Mouse (Mus musculus) heart, embryonic 14.5 days (tissue): ENCODE measurements around the gene Frmd7. TPM values are rescaled to one million over a fixed set of nuclear protein-coding genes. Genes with fewer than 3 reads are reported as not detected.
A peak's percentile ranks its signal among the peaks of the same experiment; 100 is the strongest.

Experiments
- ATAC-seq: fragments of 200-750 bp; cut with Nextera tagmentation; 2 replicates; pipeline ENCODE4 v1.8.0; 2017; ENCODE audit warnings: low read depth, moderate TSS enrichment; ENCODE audit not compliant: insufficient number of reproducible peaks, insufficient read depth, low FRiP score
- H3K27ac ChIP-seq, 2 experiments: fragments of 200-500 bp in 1 of 2; fragments of 300-500 bp in 1 of 2; sonication (generic) in 1 of 2; replicated peaks in 1 of 2; 2 replicates each; pipeline ENCODE4 v1.5.1; 2012 to 2014; ENCODE audit warnings: low read depth in 2 of 2, low read length in 2 of 2, control low read depth in 1 of 2, mild to moderate bottlenecking in 1 of 2, mixed read lengths in 1 of 2; ENCODE audit not compliant: control insufficient read depth in 1 of 2, insufficient read depth in 1 of 2
- H3K27me3 ChIP-seq: fragments of 300-500 bp; sonication (generic); 2 replicates; pipeline ENCODE4 v1.6.1; 2014; ENCODE audit warnings: mild to moderate bottlenecking, low read length, control low read depth; ENCODE audit not compliant: control insufficient read depth, insufficient read depth
- H3K36me3 ChIP-seq: fragments of 300-500 bp; sonication (generic); 2 replicates; pipeline ENCODE4 v1.6.1; 2014; ENCODE audit warnings: mild to moderate bottlenecking, control low read depth, low read length, mixed read lengths; ENCODE audit not compliant: control insufficient read depth, insufficient read depth
- H3K4me1 ChIP-seq, 2 experiments: fragments of 200-500 bp in 1 of 2; fragments of 300-500 bp in 1 of 2; sonication (generic) in 1 of 2; 2 replicates each; pipeline ENCODE4 v1.6.1; 2012 to 2014; ENCODE audit warnings: low read length in 2 of 2, control low read depth in 1 of 2, mixed read lengths in 1 of 2; ENCODE audit not compliant: control insufficient read depth in 2 of 2, insufficient read depth in 2 of 2
- H3K4me2 ChIP-seq: fragments of 300-500 bp; sonication (generic); 2 replicates; pipeline ENCODE4 v1.6.1; 2014; ENCODE audit warnings: mild to moderate bottlenecking, low read length
- H3K4me3 ChIP-seq, 2 experiments: fragments of 200-500 bp in 1 of 2; fragments of 300-500 bp in 1 of 2; sonication (generic) in 1 of 2; 2 replicates each; pipeline ENCODE4 v1.5.1; 2012 to 2014; ENCODE audit warnings: low read length in 2 of 2, mild to moderate bottlenecking in 2 of 2, control low read depth in 1 of 2, low read depth in 1 of 2, moderate library complexity in 1 of 2; ENCODE audit not compliant: control insufficient read depth in 1 of 2, insufficient read depth in 1 of 2
- H3K9ac ChIP-seq: fragments of 300-500 bp; sonication (generic); 2 replicates; pipeline ENCODE4 v1.6.1; 2014; ENCODE audit warnings: mild to moderate bottlenecking, low read length
- H3K9me3 ChIP-seq: fragments of 300-500 bp; sonication (generic); 2 replicates; pipeline ENCODE4 v1.6.1; 2016; ENCODE audit warnings: low read length, control low read depth; ENCODE audit not compliant: control insufficient read depth
- WGBS: fragments of 180-500 bp; shearing (Covaris S2); extraction: QIAGEN DNeasy Blood & Tissue Kit; methylation state at CpG from one replicate; pipeline ENCODE4 v1.1.7; 2014; 5-methylcytosine and 5-hydroxymethylcytosine counted together
- polyA plus RNA-seq: library from polyadenylated mRNA; unstranded; fragments of >200 nt; fragmentation: Nextera tagmentation; extraction: Ambion mirVana; gene quantifications from 2 replicates; pipeline ENCODE4 v1.2.1, GENCODE M21; 2014

The Frmd7 gene
- polyA plus RNA-seq, 1 experiment from 2014 or later = not detected

- Histone ChIP-seq H3K27me3 (no peaks in the 10 kb centered on the region), H3K9ac (no peak overlapping the region), H3K36me3 (no peaks in the 10 kb centered on the region), H3K4me3 (no peak overlapping the region), H3K27ac (peak overlapping the region; percentile 50 to 75), H3K9me3 (no peaks in the 10 kb centered on the region), H3K4me1 (peaks cover 4 to 7% of the 10 kb centered on the region in 2 experiments; a peak in 3 of 4 replicates), H3K4me2 (0 out of 2 replicates have a peak overlapping the region, but pooled peaks have one; percentile 18)
- 34% methylated on average over 10 of the region's 10 CpGs for WGBS
- ATAC-seq = no peak
These were observed 25.8 kb upstream of the Frmd7 start for GRCm38 (mm10) chrX:50968157-50968932.

DNA sequence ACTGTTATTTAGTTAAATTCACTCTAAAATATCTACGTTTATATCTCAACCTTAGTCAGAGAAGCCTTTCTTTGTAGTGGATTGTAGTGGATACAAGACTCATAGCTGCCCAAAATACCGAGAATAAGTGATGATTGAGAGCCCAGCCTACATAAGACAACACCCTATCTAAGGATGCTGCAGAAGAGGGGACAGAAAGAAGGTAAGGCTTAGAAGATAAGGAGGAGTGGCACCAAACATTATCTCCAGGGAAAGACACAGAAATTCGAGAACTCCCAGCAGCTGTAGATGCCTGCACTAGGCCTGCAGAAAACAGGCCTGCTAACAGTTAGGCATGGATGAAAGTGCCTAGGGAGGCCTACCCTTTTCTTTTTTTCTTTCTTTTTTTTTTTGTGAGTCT is 22.6 kb upstream of the Frmd7 start:
- no peak overlapping the region for H3K4me3 ChIP-seq
- H3K36me3 ChIP-seq = no peaks in the 10 kb centered on the region
- no peak overlapping the region for H3K9ac ChIP-seq
- H3K4me1 ChIP-seq = peaks cover 4 to 9% of the 10 kb centered on the region in 2 experiments; a peak in 3 of 4 replicates
- ATAC-seq = no peak
- 53% methylated on average over 3 of the region's 3 CpGs for WGBS
- no peaks in the 10 kb centered on the region for H3K9me3 ChIP-seq
- no peak overlapping the region for H3K27ac ChIP-seq
- no peaks in the 10 kb centered on the region for H3K27me3 ChIP-seq
- no peak overlapping the region for H3K4me2 ChIP-seq

DNA sequence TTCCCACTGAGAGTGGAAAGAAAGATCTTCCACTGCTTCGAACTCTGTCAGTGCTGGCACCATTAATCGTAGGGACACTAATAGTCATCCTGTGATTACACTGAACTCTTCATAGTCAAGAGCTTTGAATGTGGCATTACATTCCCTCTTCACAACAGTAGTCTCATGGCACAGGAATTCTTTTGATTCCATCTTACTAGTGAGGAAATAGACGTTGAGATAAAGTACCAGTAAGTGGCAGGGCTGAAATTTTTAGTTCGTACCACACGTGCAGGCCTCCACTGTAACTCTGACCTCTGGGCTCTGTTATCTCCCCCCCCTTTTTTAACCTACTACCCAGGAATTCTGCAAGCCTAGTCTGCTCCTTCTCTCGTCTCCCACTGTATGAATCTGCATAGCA is 20.4 kb upstream of the Frmd7 start:
- peak overlapping the region in 1 of 2 experiments; percentile 8; a peak in 1 of 4 replicates for H3K27ac ChIP-seq

GRCm38 (mm10) chrX:50948633-50949032 is 6.1 kb upstream of the Frmd7 start:
- Histone ChIP-seq H3K27me3 (no peaks in the 10 kb centered on the region), H3K27ac (peak overlapping the region; percentile 33 to 79; a peak in 3 of 4 replicates), H3K9ac (no peak overlapping the region), H3K4me1 (no peaks in the 10 kb centered on the region; a peak in 1 of 4 replicates), H3K36me3 (no peaks in the 10 kb centered on the region), H3K4me3 (no peak overlapping the region), H3K9me3 (no peaks in the 10 kb centered on the region), H3K4me2 (0 out of 2 replicates have a peak overlapping the region, but pooled peaks have one; percentile 11)
- ATAC-seq = no peak
- 22% methylated on average over 2 of the region's 2 CpGs for WGBS

More for the DNA sequence above, 20.4 kb upstream of the Frmd7 start:
- no peaks in the 10 kb centered on the region for H3K27me3 ChIP-seq
- no peak overlapping the region for H3K4me3 ChIP-seq
- no peaks in the 10 kb centered on the region for H3K36me3 ChIP-seq
- no peak overlapping the region for H3K9ac ChIP-seq
- no peaks in the 10 kb centered on the region for H3K9me3 ChIP-seq
- peaks cover 4 to 6% of the 10 kb centered on the region in 2 experiments; a peak in 3 of 4 replicates for H3K4me1 ChIP-seq
- WGBS = 29% methylated on average over 6 of the region's 6 CpGs
- ATAC-seq = no peak
- H3K4me2 ChIP-seq = no peak overlapping the region

DNA sequence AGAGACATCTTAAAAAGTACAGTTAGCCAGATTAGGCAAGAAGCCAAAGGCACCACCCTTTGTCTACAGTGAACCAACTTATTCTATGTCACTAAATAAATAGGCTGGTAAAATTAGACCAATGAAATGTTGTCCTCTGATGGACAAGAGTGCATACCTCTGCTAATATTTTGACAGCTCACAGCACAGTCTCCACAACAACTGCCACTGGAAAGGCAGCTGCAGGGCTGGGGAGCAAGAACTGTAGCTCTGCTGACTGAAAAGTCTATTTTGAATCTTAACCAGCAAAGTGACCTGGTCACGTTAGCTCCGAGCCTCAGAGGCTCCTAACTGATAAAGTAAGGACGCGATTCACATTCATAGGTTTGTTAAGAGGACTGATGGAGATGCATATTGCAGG is 5.6 kb upstream of the Frmd7 start:
- Histone ChIP-seq H3K27me3 (no peaks in the 10 kb centered on the region), H3K4me3 (no peak overlapping the region), H3K9ac (no peak overlapping the region), H3K4me2 (0 out of 2 replicates have a peak overlapping the region, but pooled peaks have one; percentile 11), H3K9me3 (no peaks in the 10 kb centered on the region), H3K4me1 (no peaks in the 10 kb centered on the region; a peak in 1 of 4 replicates), H3K27ac (peak overlapping the region; percentile 33 to 79; a peak in 3 of 4 replicates), H3K36me3 (no peaks in the 10 kb centered on the region)
- ATAC-seq = no peak
- 43% methylated on average over 4 of the region's 4 CpGs for WGBS

DNA sequence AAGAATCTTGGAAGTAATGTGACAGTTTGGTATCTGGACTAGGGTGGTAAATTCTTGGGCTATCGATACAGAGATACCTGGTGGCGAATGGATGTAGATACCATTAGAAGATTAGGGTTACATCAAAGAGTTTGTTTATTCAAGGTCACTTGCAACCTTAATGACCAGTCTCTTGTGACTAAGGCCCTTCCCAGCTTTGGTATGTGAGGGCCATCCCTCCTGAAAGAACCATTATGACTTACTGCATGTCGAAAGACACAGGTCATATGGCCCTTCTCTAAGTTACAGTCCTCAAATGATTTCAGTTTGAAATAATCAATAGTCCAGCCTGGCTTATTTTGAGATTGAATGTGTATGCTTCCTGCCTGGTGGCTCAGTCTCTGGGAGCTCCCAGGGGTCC is 5.4 kb downstream of the Frmd7 start:
- no peaks in the 10 kb centered on the region for H3K27me3 ChIP-seq
- 72% methylated on average over 3 of the region's 3 CpGs for WGBS
- H3K4me3 ChIP-seq = no peak overlapping the region
- no peaks in the 10 kb centered on the region for H3K36me3 ChIP-seq
- no peak for ATAC-seq
- H3K9ac ChIP-seq = no peak overlapping the region
- H3K4me2 ChIP-seq = no peak overlapping the region
- no peak overlapping the region for H3K27ac ChIP-seq
- peaks cover 0 to 3% of the 10 kb centered on the region in 2 experiments; a peak in 2 of 4 replicates for H3K4me1 ChIP-seq
- H3K9me3 ChIP-seq = no peaks in the 10 kb centered on the region

DNA sequence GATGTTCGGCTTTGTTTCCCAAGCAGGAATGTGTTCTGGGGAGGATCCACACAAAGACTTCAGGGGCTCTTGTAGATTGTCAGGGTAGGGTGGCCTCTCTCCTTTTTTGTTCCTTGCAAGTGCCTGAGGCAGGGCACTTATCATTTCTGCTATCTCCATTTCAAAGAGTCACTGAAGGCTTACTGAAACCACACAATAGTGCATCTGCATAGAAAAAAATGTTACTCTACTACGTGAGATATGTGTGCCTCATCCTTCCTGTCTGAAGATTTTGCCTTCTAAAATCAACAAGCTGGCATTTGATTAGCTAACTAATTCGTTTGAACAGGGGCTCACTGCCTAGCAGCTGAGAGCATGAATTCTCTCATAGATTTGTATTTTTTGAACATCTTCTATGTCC is 12.2 kb downstream of the Frmd7 start:
- Histone ChIP-seq H3K36me3 (no peaks in the 10 kb centered on the region), H3K4me1 (peaks cover 0 to 3% of the 10 kb centered on the region in 2 experiments; a peak in 2 of 4 replicates), H3K4me3 (no peak overlapping the region), H3K27ac (no peak overlapping the region), H3K4me2 (no peak overlapping the region), H3K9me3 (no peaks in the 10 kb centered on the region), H3K9ac (no peak overlapping the region), H3K27me3 (no peaks in the 10 kb centered on the region)
- 43% methylated on average over 3 of the region's 3 CpGs for WGBS
- ATAC-seq = no peak
